Mouse (Mus musculus) lung, adult 2 months (tissue): Measurements from ENCODE around the gene Gns. TPM values are rescaled to one million over a fixed set of nuclear protein-coding genes. Genes with fewer than 3 reads are reported as not detected.
A peak's percentile ranks its signal among the peaks of the same experiment; 100 is the strongest.
"Not testable (repeated sequence)": the region's sequence is repeated elsewhere in the genome, so short reads cannot be mapped to it uniquely, and the experiment has no call there.

Experiments used
- DNase-seq: peaks from one replicate; pipeline ENCODE4 v3.0.0; 2022
- H3K4me1 ChIP-seq: fragments of 200-500 bp; 2 replicates; pipeline ENCODE4 v1.6.1; 2011; ENCODE audit warnings: low read length; ENCODE audit not compliant: control insufficient read depth, insufficient read depth
- H3K4me3 ChIP-seq: fragments of 200-500 bp; replicated peaks from 2 replicates; pipeline ENCODE3; 2011; ENCODE audit warnings: low read depth, mild to moderate bottlenecking, control low read depth, low read length; ENCODE audit errors: extremely low read depth
- CTCF ChIP-seq: fragments of 200-500 bp; IDR thresholded peaks from 2 replicates; pipeline ENCODE4 v1.5.1; 2011; ENCODE audit warnings: mild to moderate bottlenecking, low read length, control low read depth; ENCODE audit not compliant: insufficient read depth
- POLR2A ChIP-seq: fragments of 200-500 bp; IDR thresholded peaks from 2 replicates; pipeline ENCODE4 v1.6.1; 2011; ENCODE audit warnings: low read depth, mild to moderate bottlenecking, control low read depth, low read length, borderline replicate concordance; ENCODE audit errors: extremely low read depth
- WGBS: fragments of 180-500 bp; shearing (Covaris S2); methylation state at CpG from one replicate; pipeline ENCODE4 v1.1.7; 2018; 5-methylcytosine and 5-hydroxymethylcytosine counted together
- polyA plus RNA-seq: library from polyadenylated mRNA; depleted of rRNA; stranded (reverse); fragments of >200 nt; gene quantifications from 2 replicates; pipeline ENCODE4 v1.2.3, GENCODE M21; 2012; rRNA removed

Gns gene
- 149 and 280 TPM in 2 replicates for polyA plus RNA-seq

- Histone ChIP-seq H3K4me3 (peak within 1 kb of the TSS; percentile 82), H3K4me1 (peaks cover 10% of the 10 kb centered on the region; the same call in 1 of the 2 replicates)
- under 1% methylated on average over 72 of the region's 72 CpGs for WGBS
- peak; percentile 79 for DNase-seq
- TF ChIP-seq POLR2A (peak; percentile 84; the same call in 1 of the 2 replicates), CTCF (no peak)
These were observed at the start of gene Gns for GRCm38 (mm10) chr10:121364801-121365564. Gene Gns (plus strand): TSS chr10:121365090.

- no peak for DNase-seq
- TF ChIP-seq CTCF (no peak), POLR2A (no peak)
- WGBS: 42% methylated on average over 27 of the region's 27 CpGs
- peaks cover 16% of the 10 kb centered on the region for H3K4me1 ChIP-seq
- H3K4me3 ChIP-seq: no peak overlapping the region
These were observed 49.3 kb upstream of the Gns start for GRCm38 (mm10) chr10:121315321-121316283.

GRCm38 (mm10) chr10:121316361-121316760 lies 48.5 kb upstream of the Gns start:
- H3K4me1 ChIP-seq: peaks cover 14% of the 10 kb centered on the region
- WGBS: 43% methylated on average over 10 of the region's 10 CpGs
- DNase-seq: no peak
- TF ChIP-seq POLR2A (no peak), CTCF (no peak)
- peak overlapping the region; percentile 24 for H3K4me3 ChIP-seq

DNA sequence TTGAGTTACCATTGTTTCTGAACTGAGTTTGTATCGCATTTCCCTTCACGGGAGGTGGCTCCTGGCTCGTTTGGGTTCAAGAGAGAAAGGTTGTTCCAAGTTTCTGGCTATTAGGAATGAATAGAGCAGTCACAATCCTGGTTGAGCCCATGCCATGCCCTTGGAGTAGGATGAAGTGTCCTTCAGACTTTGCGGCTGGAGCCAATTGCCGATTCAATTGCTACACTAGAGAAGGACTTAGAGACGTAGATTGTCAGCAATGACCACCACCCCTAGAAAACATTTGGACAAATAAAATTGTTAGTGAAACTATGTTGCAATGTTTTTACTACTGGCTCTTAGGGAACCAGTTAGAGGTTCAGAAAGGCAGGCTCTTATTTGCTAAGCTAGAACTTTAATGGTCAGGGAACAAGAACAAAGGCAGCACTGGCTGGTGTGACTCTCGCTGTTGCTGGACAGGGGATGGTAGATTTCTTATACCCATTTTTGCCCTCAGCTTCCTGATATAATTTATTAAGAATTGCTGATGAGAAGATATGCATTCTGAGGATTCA lies 46.4 kb upstream of the Gns start:
- Histone ChIP-seq H3K4me3 (no peak overlapping the region), H3K4me1 (peaks cover 10% of the 10 kb centered on the region)
- DNase-seq: peak; percentile 54
- WGBS: 59% methylated on average over 7 of the region's 7 CpGs
- TF ChIP-seq CTCF (no peak), POLR2A (no peak)

GRCm38 (mm10) chr10:121323493-121323892 lies 41.4 kb upstream of the Gns start:
- Histone ChIP-seq H3K4me1 (no peaks in the 10 kb centered on the region; the same call in 1 of the 2 replicates), H3K4me3 (no peak overlapping the region)
- DNase-seq: no peak
- 76% methylated on average over 7 of the region's 7 CpGs for WGBS
- TF ChIP-seq POLR2A: no peak
- no peak for TF ChIP-seq CTCF

GRCm38 (mm10) chr10:121326167-121326566 lies 38.7 kb upstream of the Gns start:
- DNase-seq: no peak
- no peak for TF ChIP-seq POLR2A
- TF ChIP-seq CTCF: no peak
- Histone ChIP-seq H3K4me3 (no peak overlapping the region), H3K4me1 (peaks cover 2% of the 10 kb centered on the region; the same call in 1 of the 2 replicates)

- WGBS: 67% methylated on average over 4 of the region's 4 CpGs
- H3K4me1 ChIP-seq: peaks cover 2% of the 10 kb centered on the region; the same call in 1 of the 2 replicates
- no peak for TF ChIP-seq CTCF
- DNase-seq: no peak
- no peak overlapping the region for H3K4me3 ChIP-seq
These were observed 35.3 kb upstream of the Gns start for GRCm38 (mm10) chr10:121329586-121329985.

- Histone ChIP-seq H3K4me3 (no peak overlapping the region), H3K4me1 (peaks cover 2% of the 10 kb centered on the region; the same call in 1 of the 2 replicates)
- TF ChIP-seq POLR2A (no peak), CTCF (peak; percentile 95)
- DNase-seq: peak; percentile 84
- WGBS: 8% methylated on average over 7 of the region's 7 CpGs
These were observed 34.0 kb upstream of the Gns start for GRCm38 (mm10) chr10:121330940-121331339.

GRCm38 (mm10) chr10:121334576-121334975 lies 30.3 kb upstream of the Gns start:
- Histone ChIP-seq H3K4me3 (no peak overlapping the region), H3K4me1 (peaks cover 2% of the 10 kb centered on the region; the same call in 1 of the 2 replicates)
- WGBS: 67% methylated on average over 3 of the region's 3 CpGs
- no peak for TF ChIP-seq POLR2A
- TF ChIP-seq CTCF: peak; percentile 79
- peak; percentile 65 for DNase-seq

GRCm38 (mm10) chr10:121336536-121336935 lies 28.4 kb upstream of the Gns start:
- 72% methylated on average over 14 of the region's 14 CpGs for WGBS
- H3K4me3 ChIP-seq: not testable (repeated sequence)

More at GRCm38 (mm10) chr10:121336536-121336935, 28.4 kb upstream of the Gns start:
- not testable (repeated sequence) for H3K4me1 ChIP-seq, DNase-seq
